Mouse (Mus musculus) limb, embryonic 12.5 days (tissue): Measurements from ENCODE around the gene Tmco3. TPM values are rescaled to one million over a fixed set of nuclear protein-coding genes. Genes with fewer than 3 reads are reported as not detected.
"Not testable (repeated sequence)": the region's sequence is repeated elsewhere in the genome, so short reads cannot be mapped to it uniquely, and the experiment has no call there.

Experiments
- ATAC-seq: fragments of 200-750 bp; cut with Nextera tagmentation; 2 replicates; pipeline ENCODE4 v1.8.0; 2017; ENCODE audit warnings: low read depth, moderate TSS enrichment; ENCODE audit not compliant: insufficient number of reproducible peaks, insufficient read depth, low FRiP score, low TSS enrichment
- H3K27ac ChIP-seq: fragments of 300-500 bp; sonication (generic); 2 replicates; pipeline ENCODE4 v1.5.1; 2016; ENCODE audit warnings: mild to moderate bottlenecking, moderate library complexity
- H3K27me3 ChIP-seq: fragments of 300-500 bp; sonication (generic); 2 replicates; pipeline ENCODE4 v1.6.1; 2016; ENCODE audit warnings: mild to moderate bottlenecking, moderate library complexity
- H3K36me3 ChIP-seq: fragments of 300-500 bp; sonication (generic); 2 replicates; pipeline ENCODE4 v1.6.1; 2016; ENCODE audit warnings: mild to moderate bottlenecking, moderate library complexity
- H3K4me1 ChIP-seq: fragments of 300-500 bp; sonication (generic); replicated peaks from 2 replicates; pipeline ENCODE4 v1.6.1; 2016
- H3K4me2 ChIP-seq: fragments of 300-500 bp; sonication (generic); 2 replicates; pipeline ENCODE4 v1.6.1; 2016; ENCODE audit warnings: mild to moderate bottlenecking, moderate library complexity
- H3K4me3 ChIP-seq: fragments of 300-500 bp; sonication (generic); replicated peaks from 2 replicates; pipeline ENCODE4 v1.5.1; 2016; ENCODE audit warnings: mild to moderate bottlenecking
- H3K9ac ChIP-seq: fragments of 300-500 bp; sonication (generic); replicated peaks from 2 replicates; pipeline ENCODE4 v1.6.1; 2016; ENCODE audit warnings: mild to moderate bottlenecking, moderate library complexity
- H3K9me3 ChIP-seq: fragments of 300-500 bp; sonication (generic); 2 replicates; pipeline ENCODE4 v1.6.1; 2016; ENCODE audit warnings: mild to moderate bottlenecking, moderate library complexity
- WGBS: fragments of 180-500 bp; shearing (Covaris S2); methylation state at CpG from one replicate; pipeline ENCODE4 v1.1.7; 2016; 5-methylcytosine and 5-hydroxymethylcytosine counted together
- polyA plus RNA-seq: library from polyadenylated mRNA; unstranded; fragments of >200 nt; fragmentation: Nextera tagmentation; extraction: Ambion mirVana; gene quantifications from 2 replicates; pipeline ENCODE4 v1.2.1, GENCODE M21; 2016

The Tmco3 gene
- polyA plus RNA-seq, 1 experiment from 2014 or later, result 45.9 TPM

DNA sequence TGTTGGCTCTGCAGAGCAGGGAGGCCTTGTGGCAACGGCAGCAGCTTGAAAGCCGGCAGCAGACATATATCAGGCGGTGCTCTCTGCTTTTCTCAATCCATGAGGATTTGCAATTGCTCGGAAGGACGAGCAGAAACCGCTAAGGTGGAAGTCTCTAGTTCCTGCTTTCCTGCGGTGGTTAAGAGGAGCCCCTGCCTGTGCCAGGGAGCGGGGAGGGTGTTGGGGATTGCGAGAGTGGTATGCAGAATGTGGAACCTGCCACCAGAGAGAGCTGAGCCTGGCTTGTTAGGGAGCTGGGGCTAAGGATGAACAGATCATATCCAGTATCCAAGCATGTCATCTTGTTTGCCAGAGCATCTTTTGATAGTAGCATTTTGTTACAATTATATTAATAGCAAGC is 18.9 kb downstream of the Tmco3 start:
- Histone ChIP-seq H3K4me3 (no peak overlapping the region), H3K27me3 (no peaks in the 10 kb centered on the region), H3K36me3 (peaks cover 77% of the 10 kb centered on the region), H3K4me1 (no peaks in the 10 kb centered on the region), H3K9me3 (no peaks in the 10 kb centered on the region), H3K27ac (no peak overlapping the region), H3K9ac (no peak overlapping the region), H3K4me2 (no peak overlapping the region)
- ATAC-seq, result no peak
- WGBS, result 83% methylated on average over 9 of the region's 9 CpGs

- H3K36me3 ChIP-seq, result peaks cover 74% of the 10 kb centered on the region
- WGBS, result 78% methylated on average over 3 of the region's 3 CpGs
- no peaks in the 10 kb centered on the region for H3K4me1 ChIP-seq
These were observed 26.9 kb downstream of the Tmco3 start for GRCm38 (mm10) chr8:13314922-13315321.

GRCm38 (mm10) chr8:13316671-13317070 is 28.7 kb downstream of the Tmco3 start:
- Histone ChIP-seq H3K4me3 (no peak overlapping the region), H3K4me1 (no peaks in the 10 kb centered on the region), H3K27ac (no peak overlapping the region), H3K27me3 (no peaks in the 10 kb centered on the region), H3K4me2 (no peak overlapping the region), H3K9me3 (no peaks in the 10 kb centered on the region), H3K36me3 (peaks cover 67% of the 10 kb centered on the region), H3K9ac (no peak overlapping the region)
- ATAC-seq, result no peak
- WGBS, result 91% methylated on average over 10 of the region's 10 CpGs

More at GRCm38 (mm10) chr8:13314922-13315321, 26.9 kb downstream of the Tmco3 start:
- H3K4me2 ChIP-seq, result no peak overlapping the region
- ATAC-seq, result no peak
- H3K4me3 ChIP-seq, result no peak overlapping the region
- no peaks in the 10 kb centered on the region for H3K27me3 ChIP-seq
- no peak overlapping the region for H3K9ac ChIP-seq
- no peaks in the 10 kb centered on the region for H3K9me3 ChIP-seq
- H3K27ac ChIP-seq, result no peak overlapping the region

- 32% methylated on average over 5 of the region's 5 CpGs for WGBS
- H3K36me3 ChIP-seq, result peaks cover 7% of the 10 kb centered on the region
- H3K9ac ChIP-seq, result no peak overlapping the region
- H3K4me1 ChIP-seq, result no peaks in the 10 kb centered on the region
- no peaks in the 10 kb centered on the region for H3K27me3 ChIP-seq
- ATAC-seq, result no peak
- no peaks in the 10 kb centered on the region for H3K9me3 ChIP-seq
- no peak overlapping the region for H3K27ac ChIP-seq
- no peak overlapping the region for H3K4me2 ChIP-seq
- H3K4me3 ChIP-seq, result no peak overlapping the region
These were observed 38.6 kb downstream of the Tmco3 start for GRCm38 (mm10) chr8:13326598-13326997.

- 48% methylated on average over 1 of the region's 1 CpGs for WGBS
These were observed 46.7 kb downstream of the Tmco3 start for GRCm38 (mm10) chr8:13334671-13335070.

DNA sequence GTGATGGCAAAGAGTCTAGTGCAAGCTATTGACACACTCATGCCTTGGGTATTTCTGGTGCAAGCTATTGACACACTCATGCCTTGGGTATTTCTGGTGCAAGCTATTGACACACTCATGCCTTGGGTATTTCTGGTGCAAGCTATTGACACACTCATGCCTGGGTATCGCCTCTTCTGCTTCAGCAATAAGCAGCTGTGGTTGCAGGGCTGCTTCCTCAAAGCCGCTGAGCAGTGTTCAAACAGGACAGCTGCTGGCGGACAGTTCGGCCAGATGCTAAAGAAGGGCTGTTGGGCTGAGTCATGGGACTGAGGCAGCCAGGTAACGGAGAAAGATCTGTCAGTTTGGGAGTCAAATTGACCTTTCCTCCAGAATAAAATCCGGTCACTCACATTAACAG is 49.3 kb downstream of the Tmco3 start:
- not testable (repeated sequence) for H3K4me2 ChIP-seq, ATAC-seq, H3K9ac ChIP-seq, H3K27ac ChIP-seq, H3K4me3 ChIP-seq, H3K9me3 ChIP-seq, H3K27me3 ChIP-seq
- Histone ChIP-seq H3K36me3 (peaks cover 21% of the 10 kb centered on the region), H3K4me1 (peaks cover 12% of the 10 kb centered on the region)
- 89% methylated on average over 6 of the region's 6 CpGs for WGBS

More at GRCm38 (mm10) chr8:13334671-13335070, 46.7 kb downstream of the Tmco3 start:
- ATAC-seq, result no peak
- H3K27ac ChIP-seq, result no peak overlapping the region
- H3K9ac ChIP-seq, result no peak overlapping the region
- H3K4me1 ChIP-seq, result no peaks in the 10 kb centered on the region
- H3K36me3 ChIP-seq, result no peaks in the 10 kb centered on the region
- no peaks in the 10 kb centered on the region for H3K9me3 ChIP-seq
- no peak overlapping the region for H3K4me2 ChIP-seq
- no peak overlapping the region for H3K4me3 ChIP-seq
- H3K27me3 ChIP-seq, result no peaks in the 10 kb centered on the region

GRCm38 (mm10) chr8:13337678-13338077 is 49.7 kb downstream of the Tmco3 start:
- 0 out of 2 replicates have a peak overlapping the region, but pooled peaks have one; percentile 99 for H3K4me3 ChIP-seq
- no peaks in the 10 kb centered on the region for H3K9me3 ChIP-seq
- H3K36me3 ChIP-seq, result peaks cover 25% of the 10 kb centered on the region
- H3K27ac ChIP-seq, result 0 out of 2 replicates have a peak overlapping the region, but pooled peaks have one; percentile 50
- WGBS, result 73% methylated on average over 3 of the region's 3 CpGs
- H3K4me2 ChIP-seq, result peak overlapping the region; percentile 76
- H3K27me3 ChIP-seq, result no peaks in the 10 kb centered on the region
- H3K9ac ChIP-seq, result peak overlapping the region; percentile 97; the same call in 1 of the 2 replicates
- H3K4me1 ChIP-seq, result peaks cover 12% of the 10 kb centered on the region
- no peak for ATAC-seq

DNA sequence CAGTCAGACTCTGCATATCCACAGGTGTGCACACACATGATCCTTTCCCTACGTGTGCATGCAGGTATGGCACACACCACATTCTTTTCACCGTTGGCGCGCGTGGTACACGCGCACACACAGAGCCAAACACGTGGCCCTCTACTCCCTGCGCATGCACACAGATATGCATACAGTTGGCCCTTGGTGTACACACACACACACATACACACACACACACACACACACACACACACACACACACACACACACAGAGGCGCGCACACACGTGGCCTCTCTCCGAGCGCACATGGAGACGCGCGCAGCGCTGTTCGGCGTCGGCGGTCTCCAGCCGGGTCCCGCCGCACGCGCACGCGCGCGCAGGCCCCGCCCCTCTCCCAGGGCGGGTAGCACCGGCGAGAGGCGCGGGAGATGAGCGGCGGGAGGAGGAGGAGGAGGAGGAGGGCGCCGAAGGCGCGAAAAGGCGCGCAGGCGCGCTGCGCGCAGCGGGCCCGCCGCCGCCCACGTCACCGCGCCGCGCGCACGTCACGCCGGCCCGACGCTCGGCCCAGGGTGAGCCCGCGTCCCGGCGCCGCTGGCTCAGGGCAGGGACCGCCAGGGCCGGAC is 50.4 kb downstream of the Tmco3 start, which contains the start of gene Tfdp1:
Gene Tfdp1, plus strand, starts transcription at position 497 of the 606 bp plus-strand sequence.
- Histone ChIP-seq H3K4me3 (peak within 1 kb of the TSS; percentile 99), H3K4me2 (peak within 1 kb of the TSS; percentile 76), H3K27ac (peak within 1 kb of the TSS; percentile 87), H3K9me3 (no peaks in the 10 kb centered on the region), H3K9ac (peak within 1 kb of the TSS; percentile 97), H3K36me3 (peaks cover 32% of the 10 kb centered on the region), H3K27me3 (no peaks in the 10 kb centered on the region), H3K4me1 (peaks cover 12% of the 10 kb centered on the region)
- WGBS, result 2% methylated on average over 33 of the region's 72 CpGs
- peak; percentile 90 for ATAC-seq

GRCm38 (mm10) chr8:13338901-13339645 is 51.1 kb downstream of the Tmco3 start:
- ATAC-seq, result peak; percentile 39
- Histone ChIP-seq H3K4me3 (peak overlapping the region; percentile 99), H3K9ac (peak overlapping the region; percentile 97)

GRCm38 (mm10) chr8:13339646-13339990 is 51.6 kb downstream of the Tmco3 start:
- Histone ChIP-seq H3K9me3 (no peaks in the 10 kb centered on the region), H3K27ac (no peak overlapping the region), H3K36me3 (peaks cover 44% of the 10 kb centered on the region), H3K9ac (peak overlapping the region; percentile 97), H3K4me1 (peaks cover 12% of the 10 kb centered on the region), H3K4me3 (peak overlapping the region; percentile 99), H3K4me2 (peak overlapping the region; percentile 76), H3K27me3 (no peaks in the 10 kb centered on the region)
- no peak for ATAC-seq
- 9% methylated on average over 11 of the region's 11 CpGs for whole genome bisulfite sequencing

More at GRCm38 (mm10) chr8:13338901-13339645, 51.1 kb downstream of the Tmco3 start:
- Histone ChIP-seq H3K36me3 (peaks cover 39% of the 10 kb centered on the region), H3K27me3 (no peaks in the 10 kb centered on the region), H3K9me3 (no peaks in the 10 kb centered on the region), H3K27ac (peak overlapping the region; percentile 87), H3K4me1 (peaks cover 12% of the 10 kb centered on the region), H3K4me2 (peak overlapping the region; percentile 76)
- WGBS, result under 1% methylated on average over 53 of the region's 70 CpGs

GRCm38 (mm10) chr8:13340650-13341049 is 52.7 kb downstream of the Tmco3 start:
- Histone ChIP-seq H3K36me3 (peaks cover 55% of the 10 kb centered on the region), H3K9ac (peak overlapping the region; percentile 42; the same call in 1 of the 2 replicates), H3K4me2 (peak overlapping the region; percentile 76), H3K9me3 (no peaks in the 10 kb centered on the region), H3K27me3 (no peaks in the 10 kb centered on the region), H3K27ac (no peak overlapping the region), H3K4me3 (peak overlapping the region; percentile 99; the same call in 1 of the 2 replicates), H3K4me1 (peaks cover 12% of the 10 kb centered on the region)
- no peak for ATAC-seq
- WGBS, result 83% methylated on average over 8 of the region's 8 CpGs
